Mouse (Mus musculus): Measurements from ENCODE around the gene Gm28047.

DNA sequence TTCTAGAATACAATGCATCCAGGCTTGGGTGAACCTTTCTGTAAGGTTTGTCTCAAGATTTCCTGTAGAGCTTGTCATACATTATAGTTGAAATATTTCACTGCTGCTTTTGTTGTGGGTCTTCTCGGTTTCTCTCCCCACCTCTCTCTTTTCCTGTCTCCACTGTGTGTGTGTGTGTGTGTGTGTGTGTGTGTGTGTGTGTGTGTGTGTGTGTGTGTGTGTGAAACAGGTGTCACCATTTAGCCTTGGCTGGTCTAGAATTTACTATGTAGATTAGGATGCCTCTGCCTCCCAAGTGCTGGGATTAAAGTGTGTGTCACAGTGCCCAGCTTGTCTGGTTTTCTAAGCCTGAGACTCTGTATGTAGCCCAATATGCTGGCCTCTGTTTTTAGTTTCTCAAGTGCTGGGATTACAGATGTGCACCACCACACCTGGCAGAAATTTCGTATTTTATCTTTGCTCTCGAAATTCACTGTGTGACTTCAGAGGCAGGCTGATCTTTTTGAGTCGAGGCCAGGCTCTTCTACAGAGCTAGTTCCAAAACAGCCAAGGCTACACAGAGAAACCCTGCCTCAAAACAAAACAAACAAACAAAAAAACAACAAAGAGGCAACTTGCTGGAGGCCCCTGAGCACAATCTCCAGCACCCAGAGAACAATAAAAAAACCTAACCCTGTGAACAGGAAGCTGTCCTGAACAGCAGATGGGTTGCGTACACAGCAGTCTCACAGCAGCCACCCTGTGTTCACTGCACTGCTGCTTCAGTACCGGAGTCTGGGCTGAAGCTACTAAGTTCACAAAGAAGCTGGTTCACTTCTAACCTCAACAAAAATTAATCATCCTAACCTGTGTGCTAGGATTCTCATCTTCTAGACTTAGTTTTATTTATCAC, 98.5 kb downstream of the Gm28047 start:
- no peak for TF ChIP-seq POLR2A (IDR thresholded peaks at IDR 0.05; ENCODE audit: insufficient read depth, low read depth, low read length)
- no peak for TF ChIP-seq CTCF (IDR thresholded peaks at IDR 0.05)
- no peak for TF ChIP-seq EP300 (IDR thresholded peaks at IDR 0.05; ENCODE audit: insufficient read depth, low read depth, low read length)
